Mouse (Mus musculus): Measurements from ENCODE around the gene Rps6kc1.

Gene Rps6kc1

DNA sequence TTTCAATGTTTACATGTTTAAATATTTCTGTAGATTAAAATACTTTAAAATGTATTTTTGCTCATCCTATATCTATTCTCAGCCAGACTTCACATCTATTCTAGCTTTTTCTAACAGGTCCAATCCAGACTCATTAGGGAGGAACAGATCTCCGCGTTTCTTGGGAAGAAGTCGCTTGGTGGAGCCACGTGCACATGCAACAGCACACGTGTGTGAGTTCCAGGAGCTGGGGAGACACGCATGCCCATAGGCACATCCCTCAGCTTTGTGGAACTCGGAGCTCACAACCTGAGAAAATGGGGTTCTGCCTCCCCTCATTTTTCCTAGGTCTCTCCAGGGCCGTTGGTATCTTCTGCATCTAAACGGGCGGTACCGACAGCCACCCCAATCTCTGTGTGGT lies 243.7 kb downstream of the Rps6kc1 start:
- no peak for DNase-seq (ENCODE audit: low read depth, low spot score)

DNA sequence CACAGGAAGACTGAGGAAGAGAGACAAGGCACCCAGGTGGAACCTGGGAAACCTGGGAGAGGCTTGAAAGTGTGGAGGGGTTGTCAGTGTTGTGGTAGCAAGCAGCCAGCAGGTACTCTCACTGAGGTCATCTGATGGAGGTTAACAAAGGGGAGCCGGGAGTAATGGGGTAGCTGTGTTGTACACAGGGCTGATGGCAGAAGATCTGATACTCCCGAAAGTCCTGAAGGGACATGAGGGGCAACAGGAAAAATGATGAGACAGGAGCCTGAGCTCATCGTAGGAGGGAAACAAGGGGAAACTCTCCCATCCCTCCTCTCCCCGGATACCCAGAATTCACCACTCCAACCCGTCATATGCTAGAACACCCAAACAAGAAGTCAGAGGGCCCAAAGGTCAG lies 244.2 kb downstream of the Rps6kc1 start:
- no peak for DNase-seq (ENCODE audit: low read depth, low spot score)

DNA sequence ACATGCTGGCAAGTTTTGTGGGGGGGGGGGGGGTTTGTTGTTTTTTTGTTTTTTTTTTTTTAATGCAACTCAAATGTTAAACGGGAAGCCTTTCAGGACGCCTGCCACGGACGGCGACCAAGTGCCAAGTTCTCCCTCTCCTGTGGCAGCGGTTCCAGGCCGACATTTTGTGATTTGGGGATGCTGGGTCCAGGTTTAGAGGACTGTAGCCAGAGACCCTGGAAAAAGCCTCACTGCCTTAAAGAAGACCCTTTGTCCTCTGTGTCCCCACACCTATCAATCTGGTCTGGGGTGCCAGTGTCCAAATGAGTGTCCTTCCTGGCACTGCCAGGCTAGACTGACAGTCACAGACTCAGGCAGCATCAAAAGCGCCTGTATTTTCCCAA lies 246.1 kb downstream of the Rps6kc1 start:
- DNase-seq (ENCODE audit: low read depth, low spot score) = no peak

DNA sequence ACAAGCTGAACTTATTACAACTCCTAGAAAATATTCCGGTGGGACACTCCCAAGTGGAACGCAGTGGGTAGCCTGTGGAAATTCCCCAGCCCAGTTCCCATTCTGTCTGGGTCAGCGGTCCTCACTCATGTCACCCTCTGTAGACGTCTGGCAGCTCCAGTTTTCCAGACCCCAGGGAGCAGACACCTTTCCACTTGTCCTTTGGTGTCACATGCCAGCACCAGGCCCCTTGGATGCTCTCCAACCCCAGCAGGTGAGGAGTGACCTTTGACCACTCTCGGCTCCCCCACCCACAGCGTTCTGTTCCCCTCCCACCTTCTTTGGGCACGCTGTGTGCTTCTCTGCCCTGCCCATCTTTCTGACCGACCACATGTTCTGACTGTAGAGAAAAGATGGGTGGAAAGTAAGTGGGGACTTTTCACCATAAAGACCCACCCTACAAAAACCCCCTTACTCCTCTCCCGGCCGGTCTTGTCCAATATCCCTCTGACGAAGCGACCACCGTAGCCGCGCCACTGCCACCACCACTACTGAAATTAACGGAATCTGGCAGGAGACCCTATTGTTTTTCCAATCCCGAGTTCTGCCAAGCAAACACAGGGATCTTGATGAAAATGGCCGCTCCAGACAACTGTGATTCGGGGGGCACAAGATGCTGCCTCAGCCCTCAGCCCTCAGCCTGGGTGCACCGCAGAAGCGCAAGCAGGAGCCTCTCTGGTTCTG lies 246.6 kb downstream of the Rps6kc1 start:
- no peak for DNase-seq (ENCODE audit: low read depth, low spot score)

DNA sequence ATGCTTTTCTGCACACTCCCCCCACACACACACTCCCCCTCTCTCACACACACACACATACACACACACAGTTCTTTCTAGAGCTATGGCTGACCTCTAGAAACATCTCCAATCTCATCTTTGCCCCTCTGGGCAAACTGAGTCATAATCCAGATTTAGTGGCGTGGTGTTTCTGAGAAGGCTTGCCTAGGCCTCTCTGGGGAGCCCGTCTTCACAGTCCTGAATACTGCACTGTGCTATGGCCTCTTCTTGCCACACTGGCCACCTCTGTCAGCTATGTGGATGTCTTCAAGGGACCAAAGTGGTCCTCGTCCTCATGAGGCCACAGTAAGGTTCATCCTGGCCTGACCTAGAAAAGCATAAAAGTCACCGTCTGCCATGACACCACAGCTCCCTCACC lies 247.6 kb downstream of the Rps6kc1 start:
- no peak for DNase-seq (ENCODE audit: low read depth, low spot score)

DNA sequence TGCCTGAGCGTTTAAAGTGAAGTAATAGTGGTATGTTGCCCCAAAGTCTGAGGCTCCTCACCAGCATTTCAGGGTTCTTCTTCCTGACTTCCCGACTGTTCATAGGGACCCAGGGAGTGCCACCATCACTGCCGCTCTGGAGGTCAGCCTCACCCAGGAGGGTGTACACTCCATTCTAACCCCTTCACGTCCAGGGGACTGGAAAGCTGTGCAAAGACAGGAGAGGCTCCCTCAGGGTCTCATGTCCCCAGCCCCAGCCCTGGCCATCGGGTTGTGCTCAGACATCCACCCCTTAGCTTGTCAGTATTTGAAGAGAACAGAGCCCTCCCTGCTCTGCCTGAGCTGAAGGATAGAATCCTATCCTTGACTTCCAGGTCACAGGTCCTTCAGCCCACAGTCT lies 248.8 kb downstream of the Rps6kc1 start:
- no peak for DNase-seq (ENCODE audit: low read depth, low spot score)

DNA sequence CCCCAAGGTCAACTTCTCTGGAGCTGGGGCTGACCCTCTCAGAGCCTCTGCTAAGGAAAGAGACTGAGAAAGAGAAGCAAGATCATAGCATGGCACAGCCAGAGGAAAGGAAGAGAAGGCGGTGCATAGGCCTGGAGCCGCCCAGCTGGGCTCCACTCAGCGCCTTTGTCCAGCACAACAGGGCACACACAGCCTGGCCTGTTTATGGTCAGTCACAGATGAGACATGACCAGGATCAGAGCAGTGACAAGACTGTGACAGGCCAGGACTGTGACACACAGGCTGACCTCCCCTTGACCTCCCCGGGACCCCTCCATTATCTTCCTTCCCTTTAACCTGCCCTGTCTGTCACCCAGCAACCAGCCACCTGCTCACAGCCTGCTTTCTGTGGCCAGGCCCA lies 249.8 kb downstream of the Rps6kc1 start:
- DNase-seq (ENCODE audit: low read depth, low spot score) = no peak

DNA sequence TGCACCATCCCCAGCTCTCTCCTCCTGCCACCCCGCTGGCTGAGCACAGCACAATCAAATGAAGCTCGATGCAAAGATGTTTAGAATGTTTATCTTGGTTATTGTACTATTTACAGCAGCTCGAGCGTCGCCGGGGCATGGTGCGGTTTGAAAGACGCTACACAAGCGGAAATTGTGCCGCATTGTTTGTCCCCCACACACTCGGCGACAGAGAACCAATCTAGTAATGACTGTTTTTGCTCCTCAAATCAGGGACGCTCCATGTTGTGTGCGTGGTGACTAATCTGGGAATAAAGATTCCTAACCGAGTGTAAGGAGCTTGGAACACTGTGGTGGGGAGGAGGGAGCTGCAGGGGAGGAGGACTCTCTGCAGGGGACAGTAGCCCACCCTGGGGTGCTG lies 250.3 kb downstream of the Rps6kc1 start:
- no peak for DNase-seq (ENCODE audit: low read depth, low spot score)

DNA sequence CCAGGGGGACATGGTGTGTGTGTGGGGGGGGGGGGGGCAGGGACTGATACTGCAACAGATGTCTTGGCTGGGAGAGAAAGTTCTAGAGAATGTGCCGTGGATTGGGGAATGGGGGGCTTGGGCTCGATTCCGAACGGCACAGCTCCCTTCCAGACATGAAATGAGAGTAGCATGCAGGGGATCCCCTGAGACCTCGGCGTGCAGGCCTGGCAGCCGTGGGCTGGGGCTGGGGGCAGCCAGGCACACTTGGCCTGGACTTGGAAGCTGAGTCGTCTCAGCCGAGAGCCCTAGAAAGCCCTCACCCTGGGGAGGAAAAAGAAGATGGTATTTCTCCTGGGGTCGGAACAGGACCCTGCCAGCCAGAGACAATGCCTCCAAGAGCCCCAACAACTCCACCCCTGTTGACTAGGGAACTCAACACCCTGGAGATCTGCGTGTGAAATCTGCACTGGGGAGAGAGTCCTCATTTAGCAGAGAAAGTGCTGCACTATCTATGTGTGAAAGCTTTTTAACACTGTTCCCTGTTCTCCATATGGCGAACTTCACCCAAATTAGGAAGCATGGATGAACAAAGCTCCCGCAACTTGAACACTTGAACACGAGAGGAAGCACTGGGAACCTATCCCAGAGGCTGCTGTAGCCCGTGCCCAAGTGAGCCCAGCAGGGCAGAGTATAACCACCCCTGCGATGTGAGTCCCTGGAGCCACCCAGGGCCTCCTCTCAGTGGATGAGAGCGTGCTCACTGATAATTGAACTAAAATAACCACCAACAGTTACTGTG lies 251.7 kb downstream of the Rps6kc1 start:
- DNase-seq (ENCODE audit: low read depth, low spot score) = no peak

DNA sequence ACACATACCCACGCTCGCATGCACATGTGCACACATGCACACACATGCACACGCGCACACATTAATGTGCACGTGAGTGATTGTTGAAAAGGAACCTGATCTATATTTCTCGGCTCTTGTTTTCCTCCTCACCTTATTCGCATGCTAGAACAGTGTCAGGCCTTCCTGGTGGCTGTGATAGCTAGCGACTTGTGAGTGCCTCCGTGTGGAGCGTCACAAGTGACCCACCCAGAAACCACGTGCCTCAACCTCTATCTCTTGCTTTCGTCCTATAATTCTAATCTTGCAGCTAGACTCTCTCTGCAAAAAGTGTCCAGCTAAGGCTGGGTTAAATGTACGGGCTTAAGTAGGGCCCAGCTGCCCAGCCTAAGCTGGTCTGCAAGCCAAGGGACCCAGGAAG lies 253.3 kb downstream of the Rps6kc1 start:
- DNase-seq (ENCODE audit: low read depth, low spot score) = no peak

DNA sequence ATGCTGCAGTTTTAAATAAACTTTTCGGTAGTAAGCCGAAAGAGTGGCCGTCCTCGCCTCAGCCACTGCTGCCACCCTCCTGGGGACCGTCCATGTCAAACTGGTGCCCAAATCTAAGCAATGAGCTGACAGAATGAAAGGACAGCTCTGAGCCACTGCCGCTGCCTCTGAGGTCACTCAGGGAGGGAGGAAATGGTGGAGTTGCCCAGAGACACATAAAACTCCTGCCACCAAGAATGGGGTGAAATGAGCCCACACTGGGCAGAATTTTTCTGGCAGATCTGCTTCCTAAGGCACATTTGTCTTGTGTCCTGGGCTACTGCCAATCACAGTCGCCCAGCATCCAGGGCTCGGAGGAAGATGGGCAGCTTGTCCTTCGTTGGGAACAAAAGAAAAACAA lies 255.5 kb downstream of the Rps6kc1 start:
- no peak for DNase-seq (ENCODE audit: low read depth, low spot score)

DNA sequence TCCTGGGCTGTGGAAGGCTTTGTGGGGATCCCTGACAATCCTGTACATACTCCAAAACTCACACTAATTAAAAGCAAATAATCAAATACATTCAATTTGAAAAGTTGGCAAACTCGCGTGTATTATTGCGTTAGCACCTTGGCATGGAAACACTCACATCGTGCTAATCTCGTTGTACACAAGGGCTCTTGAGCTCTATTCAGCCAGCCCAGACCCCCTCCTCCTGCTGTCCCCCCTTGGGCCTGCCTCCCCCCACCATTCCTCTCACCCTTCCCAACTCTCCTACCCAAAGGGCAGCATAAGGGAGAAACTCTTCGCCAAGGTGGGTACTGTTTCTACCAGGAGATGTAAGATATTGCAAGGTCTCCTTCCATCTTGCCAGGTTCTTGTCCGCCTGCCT lies 255.9 kb downstream of the Rps6kc1 start:
- DNase-seq (ENCODE audit: low read depth, low spot score) = no peak

DNA sequence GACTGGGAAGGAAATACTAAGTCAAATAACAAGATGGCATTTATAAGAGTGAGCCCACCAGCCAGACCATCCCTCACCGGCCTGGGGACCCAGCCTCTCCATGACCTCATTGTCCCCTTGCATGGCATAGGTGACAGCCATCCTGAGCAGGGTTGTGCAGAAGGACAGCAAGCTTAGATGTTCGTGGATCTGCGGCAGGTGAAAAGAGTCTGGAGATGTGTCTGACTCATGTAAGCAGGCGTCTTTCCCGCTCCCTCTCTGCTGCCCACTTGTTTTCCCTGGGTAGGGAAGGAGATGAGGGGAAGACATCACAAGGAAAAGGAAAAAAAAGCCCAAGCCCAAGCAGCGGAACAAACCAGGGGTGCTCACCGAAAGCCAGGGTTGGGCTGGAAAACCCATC lies 256.5 kb downstream of the Rps6kc1 start:
- no peak for DNase-seq (ENCODE audit: low read depth, low spot score)

DNA sequence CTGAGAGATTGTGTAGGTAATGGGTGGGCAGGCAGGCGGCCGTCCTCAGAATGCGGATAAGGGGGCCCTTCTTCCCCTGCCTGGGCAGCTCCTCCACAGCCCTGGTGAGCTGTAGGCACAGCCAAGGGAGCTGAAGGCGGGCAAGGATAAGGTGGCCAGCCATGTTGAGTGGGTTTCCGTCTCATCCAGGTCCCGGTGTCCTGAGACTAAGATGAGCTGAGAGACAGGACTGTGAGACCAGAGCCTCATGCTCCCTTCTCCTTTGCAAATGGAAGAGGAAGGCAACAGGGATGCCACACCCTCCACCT lies 256.9 kb downstream of the Rps6kc1 start:
- no peak for DNase-seq (ENCODE audit: low read depth, low spot score)

DNA sequence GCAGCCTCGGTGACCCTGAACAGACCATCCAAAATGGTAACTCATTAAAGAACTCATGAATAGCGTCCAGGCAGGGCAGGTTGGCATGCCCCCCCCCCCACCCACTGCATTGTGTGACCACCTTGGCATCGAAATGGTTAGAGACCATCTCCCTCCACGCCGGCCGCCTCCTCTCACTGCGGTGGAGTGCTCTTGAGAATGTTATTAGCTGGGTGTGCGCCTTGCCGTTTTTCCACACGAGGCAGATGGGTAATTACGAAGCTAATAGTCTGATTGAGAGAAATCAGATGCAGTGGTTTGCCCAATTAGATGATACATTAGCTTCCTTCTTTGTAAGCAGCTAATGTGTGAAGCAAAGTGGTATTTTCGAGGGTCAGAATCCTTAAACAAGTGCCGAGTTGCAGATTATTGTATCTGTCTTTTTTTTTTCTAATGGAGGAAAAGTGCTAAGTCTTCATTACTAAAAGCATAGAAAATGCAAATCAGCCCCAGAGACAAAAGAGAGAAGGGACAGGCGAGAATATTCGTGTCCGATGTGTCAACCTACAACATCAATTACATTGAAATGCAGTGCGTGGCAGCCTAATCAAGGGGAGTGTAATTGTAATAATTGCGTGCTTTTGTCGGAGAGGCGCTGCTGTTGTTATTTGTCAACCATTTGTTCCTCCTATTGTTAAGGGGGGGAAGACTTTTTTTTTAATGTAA lies 257.4 kb downstream of the Rps6kc1 start:
- DNase-seq (ENCODE audit: low read depth, low spot score) = no peak

DNA sequence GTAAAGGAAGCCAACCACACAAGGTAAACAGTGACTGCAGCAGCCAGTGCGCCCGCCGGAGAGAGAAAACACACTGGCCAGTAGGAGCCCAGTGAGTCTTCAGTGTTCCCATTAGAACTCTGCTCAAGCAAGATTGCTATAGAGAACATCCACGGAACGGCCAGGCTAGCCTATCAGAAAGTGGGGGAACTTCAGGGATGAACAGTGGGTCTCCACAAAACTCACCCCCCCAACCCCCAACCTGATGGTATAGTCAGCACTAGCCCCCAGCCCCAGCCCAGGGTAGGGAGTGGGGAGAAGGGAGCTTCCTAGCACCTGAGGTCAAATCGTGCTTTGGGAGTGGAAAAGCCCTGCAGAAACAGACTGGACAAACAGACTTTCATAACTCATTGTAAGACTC lies 258.5 kb downstream of the Rps6kc1 start:
- DNase-seq (ENCODE audit: low read depth, low spot score) = no peak

Data from CD4-positive helper T cell, adult 2 months (primary cell).